Mouse (Mus musculus) neural tube, embryonic 14.5 days (tissue): ENCODE measurements around the gene Rbm28. TPM values are rescaled to one million over a fixed set of nuclear protein-coding genes. Genes with fewer than 3 reads are reported as not detected.

Source experiments
- ATAC-seq: fragments of 200-750 bp; cut with Nextera tagmentation; 2 replicates; pipeline ENCODE4 v1.8.0; 2017; ENCODE audit warnings: low read depth, mild to moderate bottlenecking, moderate TSS enrichment, moderate library complexity
- H3K27ac ChIP-seq: fragments of 300-500 bp; sonication (generic); 2 replicates; pipeline ENCODE4 v1.5.1; 2014; ENCODE audit warnings: low read depth, mild to moderate bottlenecking, control low read depth, low read length, moderate library complexity, mixed read lengths
- H3K27me3 ChIP-seq: fragments of 300-500 bp; sonication (generic); 2 replicates; pipeline ENCODE4 v1.6.1; 2014; ENCODE audit warnings: low read length; ENCODE audit not compliant: control insufficient read depth, insufficient read depth
- H3K36me3 ChIP-seq: fragments of 300-500 bp; sonication (generic); 2 replicates; pipeline ENCODE4 v1.6.1; 2014; ENCODE audit warnings: low read length, mixed read lengths; ENCODE audit not compliant: control insufficient read depth, insufficient read depth
- H3K4me1 ChIP-seq: fragments of 300-500 bp; sonication (generic); 2 replicates; pipeline ENCODE4 v1.6.1; 2014; ENCODE audit warnings: low read length; ENCODE audit not compliant: control insufficient read depth, insufficient read depth
- H3K4me2 ChIP-seq: fragments of 300-500 bp; sonication (generic); 2 replicates; pipeline ENCODE4 v1.6.1; 2014; ENCODE audit warnings: mild to moderate bottlenecking, low read depth, low read length, control low read depth
- H3K4me3 ChIP-seq: fragments of 300-500 bp; sonication (generic); 2 replicates; pipeline ENCODE4 v1.5.1; 2014; ENCODE audit warnings: low read depth, low read length, control low read depth, mixed read lengths
- H3K9ac ChIP-seq: fragments of 300-500 bp; sonication (generic); replicated peaks from 2 replicates; pipeline ENCODE4 v1.6.1; 2014; ENCODE audit warnings: low read depth, mild to moderate bottlenecking, control low read depth, low read length, mixed read lengths
- H3K9me3 ChIP-seq: fragments of 300-500 bp; sonication (generic); 2 replicates; pipeline ENCODE4 v1.6.1; 2016; ENCODE audit warnings: low read length; ENCODE audit not compliant: control insufficient read depth
- WGBS: fragments of 180-500 bp; shearing (Covaris S2); extraction: QIAGEN DNeasy Blood & Tissue Kit; methylation state at CpG from one replicate; pipeline ENCODE4 v1.1.7; 2014; 5-methylcytosine and 5-hydroxymethylcytosine counted together
- polyA plus RNA-seq: library from polyadenylated mRNA; unstranded; fragments of >200 nt; fragmentation: Nextera tagmentation; extraction: Ambion mirVana; gene quantifications from 2 replicates; pipeline ENCODE4 v1.2.1, GENCODE M21; 2014

The Rbm28 gene
- polyA plus RNA-seq, 1 experiment from 2014 or later = 44.5 TPM

DNA sequence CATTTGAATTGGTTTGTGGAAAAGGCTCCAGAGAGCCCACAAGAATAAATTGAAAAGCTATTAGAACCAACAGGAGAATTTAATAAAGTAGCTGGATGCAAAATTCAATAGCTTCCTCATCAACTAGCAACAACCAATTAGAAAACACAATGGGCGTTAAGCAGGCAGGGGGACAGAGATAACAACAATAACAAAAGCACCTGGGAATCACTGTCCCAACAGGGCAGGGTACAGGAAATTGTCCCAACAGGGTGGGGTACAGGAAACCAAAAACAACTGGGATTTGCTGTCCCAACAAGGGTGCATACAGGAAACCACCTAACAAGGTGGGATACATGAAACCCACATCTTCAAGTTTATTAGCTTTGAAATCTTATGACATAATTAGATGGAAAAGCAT lies 56.4 kb downstream of the Rbm28 start:
- H3K36me3 ChIP-seq = no peaks in the 10 kb centered on the region
- no peak overlapping the region for H3K4me2 ChIP-seq
- no peaks in the 10 kb centered on the region for H3K27me3 ChIP-seq
- ATAC-seq = no peak
- no peak overlapping the region for H3K4me3 ChIP-seq
- H3K27ac ChIP-seq = no peak overlapping the region
- no peak overlapping the region for H3K9ac ChIP-seq
- 61% methylated on average over 1 of the region's 1 CpGs for WGBS
- no peaks in the 10 kb centered on the region for H3K9me3 ChIP-seq
- H3K4me1 ChIP-seq = no peaks in the 10 kb centered on the region

DNA sequence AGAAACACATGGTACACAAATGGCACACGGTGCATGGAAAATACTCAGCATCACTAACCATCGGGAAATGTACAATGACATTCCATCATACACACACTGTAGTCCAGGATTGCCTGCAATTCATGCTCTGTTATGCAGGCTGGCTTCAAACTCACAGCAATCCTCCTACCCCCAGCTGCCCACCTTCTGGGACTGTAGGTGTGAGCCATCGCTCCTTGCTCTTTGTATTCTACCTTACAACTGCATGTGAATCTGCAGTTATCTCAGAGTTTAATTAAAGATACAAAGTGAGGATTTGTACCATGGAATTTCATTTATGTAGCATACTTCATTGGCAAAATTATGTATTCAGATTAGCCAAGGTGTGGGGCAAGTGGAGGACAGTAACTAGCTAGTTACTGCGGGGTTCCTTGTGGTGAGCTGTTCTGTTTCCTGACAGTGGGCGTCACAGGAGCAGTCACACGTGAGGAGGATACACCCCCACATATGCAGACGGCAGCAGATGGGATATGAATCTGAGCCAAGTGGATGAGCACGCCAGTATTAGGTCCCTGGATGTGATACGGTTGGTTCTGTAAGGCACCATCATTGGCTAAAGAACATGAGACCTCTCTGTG lies 63.5 kb downstream of the Rbm28 start:
- Histone ChIP-seq H3K27me3 (no peaks in the 10 kb centered on the region), H3K9ac (no peak overlapping the region), H3K4me3 (no peak overlapping the region), H3K36me3 (no peaks in the 10 kb centered on the region), H3K9me3 (no peaks in the 10 kb centered on the region), H3K27ac (no peak overlapping the region), H3K4me1 (no peaks in the 10 kb centered on the region), H3K4me2 (no peak overlapping the region)
- 76% methylated on average over 9 of the region's 9 CpGs for WGBS
- ATAC-seq = no peak

DNA sequence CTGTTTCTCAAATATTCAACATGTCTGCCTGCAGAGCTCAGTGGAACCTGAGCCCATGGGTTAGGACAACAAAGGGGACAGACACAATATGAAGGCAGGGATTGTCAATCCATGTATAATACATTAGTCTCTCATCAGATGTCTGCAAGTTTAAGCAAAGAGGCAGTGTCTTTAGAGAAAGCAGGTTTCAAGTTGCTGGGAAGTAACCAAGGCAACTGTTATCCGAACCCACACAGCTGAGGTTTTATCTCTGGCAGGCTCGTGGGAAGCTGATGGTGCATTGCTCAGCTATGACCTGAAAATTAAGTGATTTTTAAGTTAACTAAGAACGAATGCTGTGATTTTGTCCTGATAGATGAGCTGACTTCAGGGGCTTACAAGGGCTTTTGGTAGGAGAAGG lies 64.4 kb downstream of the Rbm28 start:
- Histone ChIP-seq H3K27ac (no peak overlapping the region), H3K4me1 (no peaks in the 10 kb centered on the region), H3K27me3 (no peaks in the 10 kb centered on the region), H3K4me3 (no peak overlapping the region), H3K36me3 (no peaks in the 10 kb centered on the region), H3K9ac (no peak overlapping the region), H3K9me3 (no peaks in the 10 kb centered on the region), H3K4me2 (no peak overlapping the region)
- ATAC-seq = no peak
- WGBS = 43% methylated on average over 3 of the region's 3 CpGs

DNA sequence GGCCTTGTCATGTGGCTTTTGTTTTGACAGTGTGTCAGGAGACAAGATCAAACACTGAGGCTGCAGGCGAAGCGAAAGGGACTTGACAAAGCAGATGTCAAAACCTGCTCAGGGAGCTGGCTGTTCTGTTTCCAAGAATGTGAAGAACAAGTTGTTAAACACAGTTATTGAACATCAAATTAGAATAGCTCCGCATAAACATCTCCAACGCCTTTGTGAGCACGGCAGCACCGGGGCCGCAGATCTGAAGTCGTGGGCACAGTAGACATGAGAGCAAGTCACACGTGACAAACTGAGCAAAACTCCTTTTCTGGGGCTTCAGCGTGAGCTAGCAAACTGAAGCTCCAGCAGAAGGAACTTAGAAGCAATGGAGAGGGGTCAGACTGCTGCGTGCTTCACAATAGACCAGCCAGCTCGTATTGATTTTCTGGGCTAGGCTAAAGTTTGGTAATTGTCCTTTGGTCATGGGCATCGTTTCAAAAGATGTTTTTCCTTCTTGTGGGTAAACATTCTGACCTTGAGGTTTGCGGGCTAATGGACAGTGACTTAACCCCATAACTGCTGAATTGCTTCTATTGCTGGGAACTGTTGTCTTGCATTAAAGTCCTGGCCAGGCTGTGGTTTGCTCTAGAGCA lies 65.2 kb downstream of the Rbm28 start:
- ATAC-seq = no peak
- 76% methylated on average over 14 of the region's 14 CpGs for WGBS
- H3K9ac ChIP-seq = no peak overlapping the region
- no peak overlapping the region for H3K4me3 ChIP-seq
- H3K9me3 ChIP-seq = no peaks in the 10 kb centered on the region
- H3K27ac ChIP-seq = no peak overlapping the region
- no peak overlapping the region for H3K4me2 ChIP-seq
- H3K36me3 ChIP-seq = no peaks in the 10 kb centered on the region
- no peaks in the 10 kb centered on the region for H3K27me3 ChIP-seq
- H3K4me1 ChIP-seq = no peaks in the 10 kb centered on the region

DNA sequence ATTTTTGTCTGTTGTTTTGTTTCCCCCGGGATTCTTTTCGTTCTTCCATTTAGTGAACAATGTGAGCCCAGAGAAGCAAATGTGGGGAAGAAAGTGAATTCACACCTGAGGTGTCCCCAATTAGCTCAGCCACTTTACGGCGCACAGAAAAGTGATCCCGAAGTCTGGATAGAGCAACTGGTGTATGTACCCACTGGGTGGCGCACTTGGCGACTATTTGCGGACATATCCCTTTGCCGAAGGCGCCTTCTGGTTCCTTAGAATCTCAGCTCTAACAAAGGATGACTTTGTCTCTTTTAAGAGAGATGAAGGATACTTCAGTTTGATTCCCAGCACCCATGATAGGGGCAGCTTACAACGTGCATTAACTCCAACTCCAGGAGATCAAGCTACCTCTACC lies 71.9 kb downstream of the Rbm28 start:
- Histone ChIP-seq H3K27ac (no peak overlapping the region), H3K36me3 (no peaks in the 10 kb centered on the region), H3K9ac (no peak overlapping the region), H3K4me2 (no peak overlapping the region), H3K4me1 (no peaks in the 10 kb centered on the region), H3K4me3 (no peak overlapping the region), H3K9me3 (no peaks in the 10 kb centered on the region), H3K27me3 (no peaks in the 10 kb centered on the region)
- 58% methylated on average over 11 of the region's 11 CpGs for WGBS
- no peak for ATAC-seq

DNA sequence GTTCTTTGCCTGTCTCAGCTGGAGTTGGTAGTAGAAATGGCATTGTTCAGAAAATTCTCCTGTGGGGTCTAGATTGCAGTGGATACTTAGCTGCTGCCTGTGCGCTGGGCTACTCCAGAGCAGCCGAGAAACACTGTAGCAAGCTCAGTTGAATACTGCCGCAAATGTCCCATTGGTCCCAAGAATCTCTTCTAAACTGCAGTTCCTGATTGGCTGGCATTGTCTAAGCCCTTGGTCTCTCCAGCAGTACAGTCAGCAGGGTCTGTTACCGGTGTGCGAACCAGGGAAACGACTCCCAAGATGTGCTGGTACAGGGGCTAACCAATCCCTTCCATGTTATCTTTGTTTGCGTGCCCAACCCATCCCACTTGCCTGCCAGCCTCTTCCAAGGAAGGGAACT lies 72.6 kb downstream of the Rbm28 start:
- no peaks in the 10 kb centered on the region for H3K27me3 ChIP-seq
- no peak overlapping the region for H3K27ac ChIP-seq
- H3K9me3 ChIP-seq = no peaks in the 10 kb centered on the region
- no peak for ATAC-seq
- H3K4me3 ChIP-seq = no peak overlapping the region
- no peaks in the 10 kb centered on the region for H3K36me3 ChIP-seq
- no peak overlapping the region for H3K4me2 ChIP-seq
- 83% methylated on average over 7 of the region's 7 CpGs for WGBS
- H3K4me1 ChIP-seq = no peaks in the 10 kb centered on the region
- no peak overlapping the region for H3K9ac ChIP-seq

DNA sequence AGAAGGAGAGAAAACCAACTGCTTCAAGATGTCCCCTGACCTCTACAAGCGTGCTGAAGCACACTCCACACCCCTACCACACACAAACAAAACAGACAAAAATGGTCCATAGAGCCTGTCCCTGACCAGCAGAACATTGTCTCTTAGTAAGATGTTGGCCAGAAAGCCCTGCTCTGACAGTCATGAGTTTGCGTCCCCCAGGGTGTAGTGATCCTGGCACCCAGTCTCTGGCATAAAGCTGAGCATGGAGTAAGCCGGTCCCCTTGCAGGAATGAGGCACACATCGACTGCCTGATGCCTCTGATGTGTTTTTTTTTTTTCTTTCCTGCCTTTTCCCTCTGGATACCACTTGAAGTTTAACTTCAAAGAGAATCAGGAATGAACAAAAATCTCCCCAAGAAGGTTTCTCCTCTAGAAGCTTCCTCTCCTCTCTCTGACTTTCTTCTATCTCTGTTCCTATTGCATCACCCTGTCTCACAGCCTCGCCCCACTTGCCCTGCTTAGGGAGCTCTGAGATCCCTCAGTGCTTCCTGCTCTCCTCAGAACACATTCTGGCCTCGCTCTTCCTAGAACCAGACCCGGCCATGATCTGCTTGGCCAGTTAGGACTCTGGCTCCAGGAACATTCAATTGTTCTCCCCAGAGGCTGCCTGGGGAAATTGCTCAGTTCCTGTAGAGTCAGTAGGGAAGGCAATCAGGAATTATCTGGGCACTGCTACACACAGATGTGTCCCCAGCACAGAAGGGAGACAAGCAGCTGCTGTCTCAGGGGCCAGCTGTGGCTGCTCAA lies 76.7 kb downstream of the Rbm28 start:
- ATAC-seq = no peak
- Histone ChIP-seq H3K9me3 (no peaks in the 10 kb centered on the region), H3K4me3 (no peak overlapping the region), H3K4me1 (no peaks in the 10 kb centered on the region), H3K36me3 (no peaks in the 10 kb centered on the region), H3K9ac (no peak overlapping the region), H3K4me2 (no peak overlapping the region), H3K27me3 (no peaks in the 10 kb centered on the region), H3K27ac (no peak overlapping the region)
- 69% methylated on average over 7 of the region's 7 CpGs for WGBS

DNA sequence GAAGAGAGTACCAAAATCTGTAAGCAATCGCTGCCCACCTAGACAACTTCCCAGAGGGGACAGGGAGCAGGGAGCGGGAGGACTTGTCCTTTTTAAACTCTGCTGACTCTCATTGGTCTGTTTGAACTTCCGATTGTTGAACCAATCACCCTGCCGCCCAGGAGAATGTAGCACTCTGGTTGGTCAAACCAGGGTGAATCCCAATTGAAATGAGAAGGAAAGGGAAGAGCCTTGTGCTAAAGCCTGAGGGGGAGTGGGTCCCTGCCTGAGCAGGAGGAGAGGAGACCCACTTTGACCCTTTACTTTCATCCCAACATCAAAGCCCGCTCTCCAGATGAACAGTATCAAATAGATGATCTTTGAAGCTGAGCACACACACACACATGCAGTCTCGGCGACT lies 80.4 kb downstream of the Rbm28 start:
- ATAC-seq = no peak
- no peaks in the 10 kb centered on the region for H3K27me3 ChIP-seq
- no peaks in the 10 kb centered on the region for H3K36me3 ChIP-seq
- WGBS = 69% methylated on average over 7 of the region's 7 CpGs
- no peak overlapping the region for H3K4me2 ChIP-seq
- no peaks in the 10 kb centered on the region for H3K4me1 ChIP-seq
- H3K9me3 ChIP-seq = no peaks in the 10 kb centered on the region
- H3K9ac ChIP-seq = no peak overlapping the region
- H3K27ac ChIP-seq = no peak overlapping the region
- no peak overlapping the region for H3K4me3 ChIP-seq

DNA sequence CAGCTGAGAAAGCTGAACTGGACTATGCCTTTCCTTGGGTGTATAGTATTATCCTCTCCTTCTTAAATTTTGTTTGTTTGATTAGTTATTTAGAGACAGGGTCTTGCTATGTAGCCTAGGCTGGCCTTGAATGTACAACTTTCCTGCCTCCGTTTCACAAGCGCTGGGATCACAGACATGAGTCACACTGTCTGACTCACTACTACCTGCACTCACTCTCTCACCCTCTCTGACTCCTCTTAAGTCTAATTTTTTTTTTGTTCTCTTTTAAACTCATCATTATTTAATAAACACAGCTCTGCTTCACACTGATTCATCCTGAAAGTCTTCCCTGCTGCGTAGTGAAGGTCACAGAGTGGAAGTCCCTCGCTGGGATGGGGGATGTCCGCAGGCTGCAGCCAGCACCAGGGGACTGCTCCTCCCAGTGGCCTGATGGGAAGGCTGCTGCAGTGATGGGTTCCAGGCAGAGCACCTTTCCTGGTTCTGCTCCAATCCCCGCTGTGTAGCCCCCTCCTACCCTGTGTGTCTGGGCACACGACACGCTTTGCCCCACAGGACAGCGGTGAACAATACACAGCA lies 81.9 kb downstream of the Rbm28 start:
- Histone ChIP-seq H3K4me1 (no peaks in the 10 kb centered on the region), H3K27ac (no peak overlapping the region), H3K9me3 (no peaks in the 10 kb centered on the region), H3K36me3 (no peaks in the 10 kb centered on the region), H3K4me2 (no peak overlapping the region), H3K27me3 (no peaks in the 10 kb centered on the region), H3K9ac (no peak overlapping the region), H3K4me3 (no peak overlapping the region)
- WGBS = 45% methylated on average over 9 of the region's 9 CpGs
- ATAC-seq = no peak
